Mouse (Mus musculus): ENCODE results near the gene Os9. TPM values are rescaled to one million over a fixed set of nuclear protein-coding genes. Genes with fewer than 3 reads are reported as not detected.
"Not testable (repeated sequence)": the region's sequence is repeated elsewhere in the genome, so short reads cannot be mapped to it uniquely, and the experiment has no call there.

Os9 gene
- polyA plus RNA-seq, 1 experiment from 2014 or later = 80.8 TPM

DNA sequence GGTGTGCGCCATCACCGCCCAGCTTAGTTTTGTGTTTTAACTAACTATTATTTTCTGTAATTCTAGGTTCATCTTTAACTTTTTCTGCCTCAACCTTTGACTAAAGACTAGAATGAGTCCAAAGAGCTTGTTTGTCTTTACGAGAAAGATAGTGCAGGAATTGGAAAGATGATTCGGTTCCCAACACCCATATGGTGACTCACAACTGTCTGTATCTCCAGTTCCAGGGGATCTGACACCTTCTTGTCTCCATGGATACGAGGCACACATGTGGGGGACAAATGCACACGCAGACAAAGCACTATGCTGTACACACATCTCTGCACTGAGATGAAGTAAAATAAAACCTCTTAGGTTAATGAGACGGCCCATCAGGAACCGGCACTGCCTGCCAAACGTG is 39.1 kb upstream of the Os9 start:
- no peaks in the 10 kb centered on the region for H3K36me3 ChIP-seq

DNA sequence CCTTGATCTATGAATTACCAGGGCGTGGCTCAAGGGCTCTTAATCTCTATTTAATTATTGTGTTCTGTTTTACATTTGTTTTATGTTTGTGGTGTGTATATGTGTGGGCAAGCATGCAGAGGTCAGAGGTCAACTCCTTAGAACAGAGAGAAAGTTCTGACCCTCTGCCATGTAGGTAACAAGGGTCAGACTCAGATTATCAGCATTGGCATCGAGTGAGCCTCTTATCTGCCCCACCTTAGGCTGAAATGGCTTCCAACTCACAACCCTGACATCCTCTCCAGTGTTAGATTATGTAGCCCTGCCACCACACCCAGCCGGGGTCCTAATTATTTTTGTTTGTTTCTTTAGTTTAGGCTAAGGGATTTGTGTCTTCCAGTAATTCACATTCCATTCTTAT is 37.5 kb upstream of the Os9 start:
- Histone ChIP-seq H3K4me3 (no peak overlapping the region), H3K9me3 (no peaks in the 10 kb centered on the region), H3K27ac (no peak overlapping the region), H3K36me3 (no peaks in the 10 kb centered on the region), H3K4me1 (no peaks in the 10 kb centered on the region), H3K27me3 (peaks cover 11% of the 10 kb centered on the region), H3K4me2 (replicated peaks) (no peak overlapping the region), H3K9ac (no peak overlapping the region)
- 65% methylated on average over 3 of the region's 3 CpGs for WGBS
- no peak for ATAC-seq (ENCODE audit: low FRiP score, low read depth)

More for the DNA sequence above, 39.1 kb upstream of the Os9 start:
- Histone ChIP-seq H3K27ac (no peak overlapping the region), H3K4me1 (no peaks in the 10 kb centered on the region), H3K9ac (no peak overlapping the region), H3K9me3 (no peaks in the 10 kb centered on the region), H3K4me2 (replicated peaks) (no peak overlapping the region), H3K27me3 (peaks cover 25% of the 10 kb centered on the region), H3K4me3 (no peak overlapping the region)
- WGBS = 81% methylated on average over 9 of the region's 9 CpGs
- ATAC-seq (ENCODE audit: low FRiP score, low read depth) = no peak

DNA sequence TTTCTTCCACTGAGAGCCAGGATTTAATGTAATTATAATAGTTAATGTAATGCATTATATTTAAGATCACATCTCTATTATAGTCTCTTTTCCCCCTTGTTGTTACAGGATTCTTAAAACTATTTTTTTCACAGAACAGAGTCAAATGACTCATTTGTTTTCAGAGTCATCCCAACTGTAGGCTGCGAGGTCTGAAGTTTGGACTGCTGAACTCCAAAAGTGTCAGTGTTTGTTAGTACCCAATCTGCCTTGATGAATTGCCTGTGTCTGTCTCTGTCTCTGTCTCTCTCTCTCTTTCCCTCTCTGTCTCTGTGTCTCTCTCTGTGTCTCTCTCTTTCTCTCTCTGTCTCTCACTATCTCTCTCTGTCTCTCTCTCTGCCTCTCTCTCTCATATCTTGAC is 35.6 kb upstream of the Os9 start:
- no peak overlapping the region for H3K9ac ChIP-seq
- no peaks in the 10 kb centered on the region for H3K36me3 ChIP-seq
- WGBS = 77% methylated on average over 1 of the region's 1 CpGs
- no peak overlapping the region for H3K4me2 ChIP-seq (replicated peaks)
- no peaks in the 10 kb centered on the region for H3K4me1 ChIP-seq
- 0 out of 2 replicates have a peak, but pooled peaks cover 4% of the 10 kb centered on the region for H3K27me3 ChIP-seq
- ATAC-seq (ENCODE audit: low FRiP score, low read depth) = no peak
- no peak overlapping the region for H3K27ac ChIP-seq
- no peaks in the 10 kb centered on the region for H3K9me3 ChIP-seq
- no peak overlapping the region for H3K4me3 ChIP-seq

DNA sequence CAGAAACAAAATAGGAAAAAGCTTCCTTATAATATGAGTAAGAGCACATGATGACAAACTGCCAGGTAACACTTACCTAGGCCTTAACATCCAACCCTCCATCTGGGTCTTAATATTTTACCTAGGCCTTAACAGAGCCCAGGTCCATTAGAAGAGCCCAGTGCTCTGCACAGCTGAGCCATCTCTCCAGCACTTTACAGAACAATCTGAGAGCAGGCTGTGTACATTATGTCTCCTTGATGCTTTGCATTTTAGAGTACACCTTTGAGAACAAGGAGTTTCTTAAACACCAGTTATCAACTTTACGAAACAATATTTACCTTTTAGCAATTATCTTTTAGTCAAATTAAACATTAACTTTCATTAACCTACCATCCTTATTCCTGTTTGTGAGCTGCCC is 35.2 kb upstream of the Os9 start:
- Histone ChIP-seq H3K4me1 (no peaks in the 10 kb centered on the region), H3K4me3 (no peak overlapping the region), H3K27me3 (0 out of 2 replicates have a peak, but pooled peaks cover 4% of the 10 kb centered on the region), H3K4me2 (replicated peaks) (no peak overlapping the region), H3K9me3 (no peaks in the 10 kb centered on the region), H3K36me3 (no peaks in the 10 kb centered on the region), H3K27ac (no peak overlapping the region), H3K9ac (no peak overlapping the region)
- ATAC-seq (ENCODE audit: low FRiP score, low read depth) = no peak
- WGBS = 98% methylated on average over 1 of the region's 1 CpGs

DNA sequence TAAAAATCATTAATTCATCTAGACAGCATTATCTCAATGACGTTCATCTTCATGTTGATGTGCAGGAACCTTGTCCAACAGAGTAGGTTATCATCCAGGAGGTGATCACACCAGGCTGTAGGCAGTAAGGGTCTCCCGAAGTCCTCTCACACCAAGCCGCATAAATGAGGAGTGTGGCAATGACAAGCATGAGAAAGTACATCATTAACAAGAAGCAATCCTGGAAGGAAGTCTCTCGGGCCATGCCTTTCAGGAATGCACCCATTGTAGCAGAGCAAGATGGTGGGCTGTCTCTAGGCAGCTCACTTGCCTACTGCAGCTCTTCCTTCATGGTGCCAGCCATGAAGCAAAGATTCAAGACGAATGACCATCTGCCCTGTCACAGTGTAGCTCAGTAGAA is 33.7 kb upstream of the Os9 start:
- no peaks in the 10 kb centered on the region for H3K9me3 ChIP-seq
- no peaks in the 10 kb centered on the region for H3K36me3 ChIP-seq
- H3K9ac ChIP-seq = no peak overlapping the region
- no peaks in the 10 kb centered on the region for H3K27me3 ChIP-seq
- ATAC-seq (ENCODE audit: low FRiP score, low read depth) = no peak
- no peaks in the 10 kb centered on the region for H3K4me1 ChIP-seq
- 84% methylated on average over 5 of the region's 5 CpGs for WGBS
- H3K4me2 ChIP-seq (replicated peaks) = no peak overlapping the region
- no peak overlapping the region for H3K4me3 ChIP-seq
- no peak overlapping the region for H3K27ac ChIP-seq

DNA sequence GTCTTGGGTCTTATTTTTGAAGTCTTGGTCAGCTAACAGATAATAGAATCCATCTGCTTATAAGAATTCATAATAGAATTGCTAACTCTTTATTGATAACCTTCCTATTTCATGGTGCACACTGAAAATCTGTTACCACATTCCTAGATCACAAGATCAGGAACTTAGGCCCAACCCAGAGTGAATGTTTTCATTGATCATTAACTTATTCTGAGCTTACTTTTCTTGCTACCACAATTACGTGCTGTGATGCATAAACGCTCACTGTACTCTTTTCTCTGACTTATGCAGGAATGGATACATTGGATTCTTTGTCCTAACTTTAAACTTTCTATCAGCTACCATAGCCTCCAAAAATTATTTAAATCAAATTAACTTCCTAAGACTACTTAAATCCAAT is 33.3 kb upstream of the Os9 start:
- WGBS = 90% methylated on average over 2 of the region's 2 CpGs
- Histone ChIP-seq H3K9me3 (no peaks in the 10 kb centered on the region), H3K4me2 (replicated peaks) (no peak overlapping the region), H3K27me3 (no peaks in the 10 kb centered on the region), H3K9ac (no peak overlapping the region), H3K27ac (no peak overlapping the region), H3K4me3 (no peak overlapping the region), H3K36me3 (no peaks in the 10 kb centered on the region), H3K4me1 (no peaks in the 10 kb centered on the region)
- no peak for ATAC-seq (ENCODE audit: low FRiP score, low read depth)

DNA sequence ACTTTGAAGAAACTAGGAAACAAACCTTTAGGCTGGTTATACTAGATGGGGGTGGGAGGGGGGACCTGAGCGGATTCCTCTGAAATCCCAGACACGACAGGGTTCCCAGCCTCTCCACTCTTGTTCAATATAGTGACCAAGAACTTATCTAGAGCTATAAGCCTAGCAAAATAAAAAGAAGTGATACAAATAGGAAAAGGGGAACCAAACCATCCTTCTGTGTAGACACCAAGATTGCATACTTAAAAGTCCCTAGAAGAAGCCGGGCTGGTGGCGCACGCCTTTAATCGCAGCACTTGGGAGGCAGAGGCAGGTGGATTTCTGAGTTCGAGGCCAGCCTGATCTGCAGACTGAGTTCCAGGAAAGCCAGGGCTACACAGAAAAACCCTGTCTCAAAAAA is 32.4 kb upstream of the Os9 start:
- no peak for ATAC-seq (ENCODE audit: low FRiP score, low read depth)
- H3K9me3 ChIP-seq = no peaks in the 10 kb centered on the region
- WGBS = 94% methylated on average over 7 of the region's 7 CpGs

DNA sequence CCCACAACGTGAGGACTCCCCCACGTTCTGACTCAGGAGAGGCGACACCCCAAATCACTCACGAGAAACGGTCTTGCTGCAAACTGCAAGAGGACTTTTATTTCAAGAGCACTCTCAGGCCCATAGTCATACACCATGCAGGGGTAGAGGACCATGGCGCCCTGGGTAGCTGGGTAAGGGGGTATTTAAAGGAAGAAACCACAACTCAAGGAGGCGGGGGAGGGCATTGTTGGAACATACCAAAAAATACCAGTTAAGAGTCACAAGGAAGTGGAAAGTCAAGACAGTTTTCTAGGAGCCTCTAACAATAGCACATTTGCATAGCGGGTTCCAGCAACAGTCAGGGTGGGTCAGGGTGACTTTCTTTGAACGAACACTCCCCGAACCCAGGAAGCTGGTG is 31.6 kb upstream of the Os9 start:
- not testable (repeated sequence) for H3K4me2 ChIP-seq (replicated peaks); H3K9me3 ChIP-seq; ATAC-seq (ENCODE audit: low FRiP score, low read depth); H3K9ac ChIP-seq; H3K4me3 ChIP-seq; H3K27me3 ChIP-seq; H3K27ac ChIP-seq; H3K36me3 ChIP-seq; H3K4me1 ChIP-seq
- WGBS = 89% methylated on average over 10 of the region's 10 CpGs

More for the DNA sequence above, 32.4 kb upstream of the Os9 start:
- Histone ChIP-seq H3K4me1 (no peaks in the 10 kb centered on the region), H3K36me3 (no peaks in the 10 kb centered on the region), H3K27me3 (no peaks in the 10 kb centered on the region), H3K4me2 (replicated peaks) (no peak overlapping the region), H3K9ac (no peak overlapping the region), H3K4me3 (no peak overlapping the region), H3K27ac (no peak overlapping the region)

DNA sequence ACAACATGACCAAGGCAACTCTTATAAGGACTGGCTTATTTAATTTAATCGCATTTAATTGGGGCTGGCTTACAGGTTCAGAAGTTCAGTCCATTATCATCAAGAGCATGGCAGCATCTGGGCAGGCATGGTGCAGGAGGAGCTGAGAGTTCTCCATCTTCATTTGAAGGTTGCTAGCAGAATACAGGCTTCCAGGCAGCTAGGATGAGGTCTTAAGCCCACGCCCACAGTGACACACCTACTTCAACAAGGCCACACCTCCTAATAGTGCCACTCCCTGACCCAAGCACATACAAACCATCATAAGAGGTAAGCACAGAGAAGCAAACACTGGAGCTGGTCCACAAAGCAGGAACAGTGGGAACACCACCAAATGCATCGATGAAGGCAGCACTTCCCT is 30.3 kb upstream of the Os9 start:
- not testable (repeated sequence) for H3K4me2 ChIP-seq (replicated peaks); H3K36me3 ChIP-seq; H3K9me3 ChIP-seq; ATAC-seq (ENCODE audit: low FRiP score, low read depth); H3K27ac ChIP-seq; H3K27me3 ChIP-seq; H3K4me1 ChIP-seq; H3K9ac ChIP-seq; H3K4me3 ChIP-seq
- WGBS = 89% methylated on average over 3 of the region's 3 CpGs

DNA sequence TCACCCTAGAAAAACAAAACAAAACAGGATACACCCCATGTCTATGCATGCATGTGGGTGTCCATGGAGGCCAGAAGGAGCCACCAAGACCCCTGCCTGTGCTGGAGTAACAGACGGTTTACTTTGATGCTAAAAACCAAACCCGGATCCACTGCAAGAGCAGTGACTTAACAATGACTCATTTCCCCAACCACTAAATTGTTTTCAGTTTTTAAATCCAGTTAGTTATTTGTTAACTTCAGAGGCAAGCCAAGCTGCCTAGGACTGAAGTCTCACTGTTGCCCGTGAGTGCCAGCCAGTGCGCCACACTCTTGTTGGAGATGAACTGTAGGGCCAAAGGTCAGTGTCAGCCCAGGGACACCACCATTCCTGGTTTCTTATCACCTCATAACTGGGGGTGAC is 29.5 kb upstream of the Os9 start:
- ATAC-seq (ENCODE audit: low FRiP score, low read depth) = no peak
- Histone ChIP-seq H3K4me2 (replicated peaks) (no peak overlapping the region), H3K4me1 (no peaks in the 10 kb centered on the region), H3K9me3 (no peaks in the 10 kb centered on the region), H3K36me3 (no peaks in the 10 kb centered on the region), H3K4me3 (no peak overlapping the region), H3K27ac (no peak overlapping the region), H3K27me3 (no peaks in the 10 kb centered on the region), H3K9ac (no peak overlapping the region)
- 82% methylated on average over 4 of the region's 4 CpGs for WGBS

DNA sequence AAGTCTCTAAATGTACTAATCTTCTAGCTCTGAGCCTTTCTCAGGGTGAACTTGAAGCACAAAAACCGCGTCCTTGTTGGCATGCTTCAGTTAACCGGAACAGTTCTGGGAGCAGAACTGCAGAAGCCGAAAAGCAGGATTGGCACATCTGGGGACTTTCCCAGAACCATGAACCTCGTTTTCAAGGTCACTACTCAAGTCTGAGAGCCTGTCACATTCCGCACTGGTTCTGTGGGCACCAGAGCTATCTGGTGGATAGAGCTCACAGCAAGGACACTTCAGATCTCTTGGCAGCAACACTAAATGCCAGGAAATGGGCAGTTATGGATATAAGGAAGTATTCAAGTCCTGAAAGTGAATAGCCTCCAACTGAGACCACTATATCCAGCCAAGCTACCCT is 26.2 kb upstream of the Os9 start:
- ATAC-seq (ENCODE audit: low FRiP score, low read depth) = no peak
- H3K4me3 ChIP-seq = no peak overlapping the region
- no peaks in the 10 kb centered on the region for H3K9me3 ChIP-seq
- H3K27ac ChIP-seq = no peak overlapping the region
- H3K4me2 ChIP-seq (replicated peaks) = no peak overlapping the region
- no peaks in the 10 kb centered on the region for H3K27me3 ChIP-seq
- H3K4me1 ChIP-seq = no peaks in the 10 kb centered on the region
- WGBS = 80% methylated on average over 6 of the region's 6 CpGs
- H3K9ac ChIP-seq = no peak overlapping the region
- no peaks in the 10 kb centered on the region for H3K36me3 ChIP-seq

DNA sequence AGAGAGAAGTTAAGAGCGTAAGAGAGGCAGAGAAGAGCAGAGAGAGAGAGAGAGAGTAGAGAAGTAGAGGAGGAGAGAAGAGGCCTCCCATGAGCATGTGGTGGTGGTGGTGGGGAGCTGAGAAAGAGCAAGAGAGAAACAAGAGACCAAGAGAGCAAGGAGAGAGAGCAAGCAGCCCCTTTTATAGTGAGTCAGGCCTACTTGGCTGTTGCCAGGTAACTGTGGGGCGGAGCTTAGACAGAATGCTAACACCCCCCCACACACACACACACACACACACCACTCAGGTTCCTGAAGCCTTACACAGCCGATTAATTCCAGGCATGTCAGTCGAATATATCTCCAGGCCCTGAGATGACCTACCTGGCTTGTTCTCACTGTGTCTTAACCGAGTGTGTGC is 24.4 kb upstream of the Os9 start:
- H3K27ac ChIP-seq = no peak overlapping the region
- no peaks in the 10 kb centered on the region for H3K9me3 ChIP-seq
- H3K27me3 ChIP-seq = no peaks in the 10 kb centered on the region
- no peak overlapping the region for H3K4me3 ChIP-seq
- no peak overlapping the region for H3K9ac ChIP-seq
- no peaks in the 10 kb centered on the region for H3K36me3 ChIP-seq
- WGBS = 84% methylated on average over 5 of the region's 5 CpGs
- no peak for ATAC-seq (ENCODE audit: low FRiP score, low read depth)
- no peaks in the 10 kb centered on the region for H3K4me1 ChIP-seq
- H3K4me2 ChIP-seq (replicated peaks) = no peak overlapping the region

DNA sequence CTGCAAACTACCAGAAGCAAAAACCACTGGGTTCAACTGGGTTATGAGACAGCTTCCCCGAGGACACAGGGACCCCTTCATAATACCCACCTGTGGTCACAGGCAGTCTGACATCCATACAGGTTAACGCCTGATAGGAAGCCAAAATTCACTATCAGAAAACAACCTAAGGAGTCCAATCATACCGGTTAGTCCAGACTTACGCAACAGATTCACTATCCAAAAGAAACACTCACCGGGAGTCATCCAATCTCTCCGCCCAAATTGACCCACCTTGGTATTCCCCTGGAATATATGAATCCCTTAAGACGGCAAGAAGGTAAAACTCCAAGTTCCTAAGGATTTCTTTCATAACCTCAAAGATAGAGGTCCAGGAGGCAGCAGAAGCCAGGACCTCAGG is 23.6 kb upstream of the Os9 start:
- Histone ChIP-seq H3K4me2 (replicated peaks) (no peak overlapping the region), H3K9ac (no peak overlapping the region), H3K36me3 (no peaks in the 10 kb centered on the region), H3K9me3 (no peaks in the 10 kb centered on the region), H3K4me3 (no peak overlapping the region), H3K27ac (no peak overlapping the region), H3K27me3 (no peaks in the 10 kb centered on the region), H3K4me1 (no peaks in the 10 kb centered on the region)
- no peak for ATAC-seq (ENCODE audit: low FRiP score, low read depth)
- 90% methylated on average over 7 of the region's 7 CpGs for WGBS

All from limb, embryonic 13.5 days (tissue).